Mouse (Mus musculus) heart, postnatal 0 days (tissue): ENCODE measurements around the gene Cyb561a3.

Experiments used
- CTCF ChIP-seq: IDR thresholded peaks from 2 replicates; pipeline ENCODE4 v1.5.1; 2016; ENCODE audit warnings: antibody characterized with exemption, control low read depth, low read depth
- EP300 ChIP-seq: IDR thresholded peaks from 2 replicates; pipeline ENCODE4 v1.6.1; 2016; ENCODE audit warnings: antibody characterized with exemption, low read depth

GRCm38 (mm10) chr19:10605293-10605900, 28.4 kb downstream of the Cyb561a3 start, which contains the start of the genes Ddb1 and Tkfc:
- TF ChIP-seq CTCF (peak; percentile 63), EP300 (peak; percentile 90; the same call in 1 of the 2 replicates)
